Mouse (Mus musculus) midbrain, embryonic 11.5 days (tissue): Measurements from ENCODE around the gene Kcna10. TPM values are rescaled to one million over a fixed set of nuclear protein-coding genes. Genes with fewer than 3 reads are reported as not detected.

Experiments
- polyA plus RNA-seq: library from polyadenylated mRNA; unstranded; fragments of >200 nt; fragmentation: Nextera tagmentation; extraction: Ambion mirVana; gene quantifications from 2 replicates; pipeline ENCODE4 v1.2.1, GENCODE M21; 2014

The Kcna10 gene
- polyA plus RNA-seq, 1 experiment from 2014 or later: not detected

Other genes with a start within 250 kb of the Kcna10 start
- gene Kcna3, start 146.9 kb upstream of the Kcna10 start, polyA plus RNA-seq: 4.1 and 4.6 TPM in 2 replicates
- gene Kcna2, start 81.9 kb upstream of the Kcna10 start, polyA plus RNA-seq: 0.18 and 0.28 TPM in 2 replicates
- not detected in 2 replicates for gene Cym, start 38.7 kb downstream of the Kcna10 start, polyA plus RNA-seq
- gene A630076J17Rik, start 47.6 kb downstream of the Kcna10 start, polyA plus RNA-seq: not detected in 2 replicates
- 0.07 TPM in 1 of 2 replicates, not detected in the other for gene Prok1, start 56.7 kb downstream of the Kcna10 start, polyA plus RNA-seq
- 195 and 198 TPM in 2 replicates for gene Lamtor5, start 95.8 kb downstream of the Kcna10 start, polyA plus RNA-seq
- 1.8 and 2.2 TPM in 2 replicates for gene Slc16a4, start 108.2 kb downstream of the Kcna10 start, polyA plus RNA-seq
- gene Rbm15, start 150.6 kb downstream of the Kcna10 start, polyA plus RNA-seq: 19.9 and 20.6 TPM in 2 replicates